Comparison of ENCODE assay signal across 19 mouse cellular contexts in genomic region chr1:74139415-74139814, GRCm38 (mm10). TPM values are rescaled to one million over a fixed set of nuclear protein-coding genes. Genes with fewer than 3 reads are reported as not detected.
DNase-seq lines count a peak whose midpoint lies in the region; ATAC-seq and TF ChIP-seq lines count a peak whose summit lies in the region.
"Had no signal": no experiment of that assay in that cellular context is flagged by ENCODE, and none has a peak within 500 bp of the region (broad histone marks: within the 10 kb centered on the region; RNA-seq: fewer than 3 reads in every experiment).

No protein-coding gene starts in this region.

- TF ChIP-seq EP300 in heart, adult 2 months (IDR thresholded peaks at IDR 0.05; ENCODE audit: insufficient read depth, low read depth, low read length): no peak
- no peak for TF ChIP-seq EP300 in MEL (IDR thresholded peaks at IDR 0.05; ENCODE audit: low read depth in 1 of 2, low read length in 2 of 2)

- H3K4me1 ChIP-seq in heart, adult 2 months (ENCODE audit: control insufficient read depth, insufficient read depth, low read length): no peaks in the 10 kb centered on the region
- no peaks in the 10 kb centered on the region for H3K4me1 ChIP-seq in lung, adult 2 months (ENCODE audit: control insufficient read depth, insufficient read depth, low read length)
- H3K4me1 ChIP-seq in MEL (ENCODE audit: control insufficient read depth in 1 of 2, insufficient read depth in 2 of 2, low read length in 2 of 2): peaks cover 0 to 12% of the 10 kb centered on the region in 2 experiments; a peak in 2 of 4 replicates
- H3K4me1 ChIP-seq: embryonic facial prominence, embryonic 15.5 days; hindbrain, embryonic 13.5 days had no signal

- intact Hi-C loops in heart, adult 2 months (cut with DNase I): no loop called here
- intact Hi-C loops in gastrocnemius, postnatal 14 days (cut with DNase I; ENCODE audit: low total_unique reads): no loop called here

- no peak overlapping the region for H3K4me3 ChIP-seq in heart, adult 2 months
- no peak overlapping the region for H3K4me3 ChIP-seq in lung, adult 2 months (replicated peaks; ENCODE audit: extremely low read depth, low read depth, low read length)
- H3K4me3 ChIP-seq in MEL (ENCODE audit: control insufficient read depth in 1 of 2, insufficient read depth in 1 of 2, low read depth in 2 of 2, low read length in 2 of 2): no peak overlapping the region
- H3K4me3 ChIP-seq: embryonic facial prominence, embryonic 15.5 days; hindbrain, embryonic 13.5 days had no signal

- DNase-seq in heart, adult 2 months: no peak
- no peak for DNase-seq in heart, adult 8-10 months (ENCODE audit: low spot score)
- DNase-seq in lung, adult 2 months: no peak
- DNase-seq in lung, postnatal 4 days: no peak
- DNase-seq in MEL (ENCODE audit: low read depth, low spot score): no peak
- no peak for DNase-seq in cerebellum, adult 8-10 months
- no peak for DNase-seq in gastrocnemius, postnatal 14 days
- DNase-seq: adrenal gland, postnatal 10 days; cerebellum, adult 9-10 months; kidney, postnatal 25 days; thymus, postnatal 25 days had no signal

- 56% methylated on average over 3 of the region's 3 CpGs for WGBS in heart, adult 2 months
- 59% methylated on average over 3 of the region's 3 CpGs for WGBS in lung, adult 2 months

- TF ChIP-seq POLR2A in heart, adult 2 months (IDR thresholded peaks at IDR 0.05; ENCODE audit: insufficient read depth, low read depth, low read length): no peak
- TF ChIP-seq POLR2A in lung, adult 2 months (IDR thresholded peaks at IDR 0.05; ENCODE audit: borderline replicate concordance, extremely low read depth, low read depth, low read length): no peak
- TF ChIP-seq POLR2A in MEL (IDR thresholded peaks at IDR 0.05; ENCODE audit: control insufficient read depth in 1 of 2, insufficient read depth in 1 of 2, low read depth in 1 of 2, low read length in 2 of 2, poor library complexity in 1 of 2): no peak

- no peak overlapping the region for H3K27ac ChIP-seq in heart, adult 2 months
- H3K27ac ChIP-seq in MEL (ENCODE audit: control insufficient read depth, low read depth, low read length): no peak overlapping the region
- H3K27ac ChIP-seq: embryonic facial prominence, embryonic 15.5 days; hindbrain, embryonic 13.5 days had no signal

- no peaks in the 10 kb centered on the region for H3K9me3 ChIP-seq in MEL (replicated peaks; ENCODE audit: insufficient read depth, low read length)
- H3K9me3 ChIP-seq: embryonic facial prominence, embryonic 15.5 days; hindbrain, embryonic 13.5 days had no signal

- ATAC-seq in neutrophil, adult 5-6 weeks (ENCODE audit: extremely low read depth, insufficient number of reproducible peaks, low FRiP score, poor library complexity, severe bottlenecking): 0 out of 2 replicates have a peak, but pooled peaks have one; percentile 34
- ATAC-seq: forebrain, embryonic 16.5 days; midbrain, embryonic 16.5 days had no signal

- peak; percentile 69 for TF ChIP-seq CTCF in heart, adult 2 months (IDR thresholded peaks at IDR 0.05)
- 0 out of 2 replicates have a peak, but pooled peaks have one; percentile 4 for TF ChIP-seq CTCF in lung, adult 2 months (IDR thresholded peaks at IDR 0.05; ENCODE audit: insufficient read depth, low read length)
- TF ChIP-seq CTCF in MEL (IDR thresholded peaks at IDR 0.05 in 2 of 3, conservative IDR thresholded peaks at IDR 0.05 in 1 of 3; ENCODE audit: control insufficient read depth in 1 of 3, insufficient read depth in 1 of 3, low read depth in 2 of 3, low read length in 3 of 3, poor library complexity in 1 of 3, severe bottlenecking in 1 of 3): peak in 2 of 3 experiments; percentile 25 to 51; a peak in 4 of 6 replicates

- H3K79me2 ChIP-seq in heart, adult 2 months (replicated peaks; ENCODE audit: control insufficient read depth, insufficient read depth, low read length): no peaks in the 10 kb centered on the region
- H3K79me2 ChIP-seq in MEL (ENCODE audit: control insufficient read depth, insufficient read depth, low read length, poor library complexity): no peaks in the 10 kb centered on the region

- TF ChIP-seq RAD21 in MEL (IDR thresholded peaks at IDR 0.05; ENCODE audit: low read depth, low read length): no peak; the same call in 1 of the 2 replicates

- H3K27me3 ChIP-seq in heart, adult 2 months (ENCODE audit: control insufficient read depth, insufficient read depth, low read length): no peaks in the 10 kb centered on the region
- no peaks in the 10 kb centered on the region for H3K27me3 ChIP-seq in MEL (ENCODE audit: control insufficient read depth in 1 of 2, insufficient read depth in 2 of 2, low read length in 2 of 2)
- H3K27me3 ChIP-seq: embryonic facial prominence, embryonic 15.5 days; hindbrain, embryonic 13.5 days had no signal

- H3K9ac ChIP-seq in heart, adult 2 months (ENCODE audit: low read depth, low read length): no peak overlapping the region
- H3K9ac ChIP-seq in MEL (ENCODE audit: control insufficient read depth, low read depth, low read length, poor library complexity, severe bottlenecking): no peak overlapping the region
- H3K9ac ChIP-seq: embryonic facial prominence, embryonic 15.5 days; hindbrain, embryonic 13.5 days had no signal

- no peaks in the 10 kb centered on the region for H3K36me3 ChIP-seq in heart, adult 2 months (ENCODE audit: control insufficient read depth, insufficient read depth, low read length)
- H3K36me3 ChIP-seq in MEL (ENCODE audit: control insufficient read depth in 1 of 2, insufficient read depth in 2 of 2, low read length in 2 of 2): 0 out of 4 replicates have a peak, but pooled peaks cover 0 to 2% of the 10 kb centered on the region in 2 experiments
- H3K36me3 ChIP-seq: embryonic facial prominence, embryonic 15.5 days; hindbrain, embryonic 13.5 days had no signal

TF ChIP-seq in MEL, 35 proteins besides CTCF, POLR2A, EP300 and RAD21:
- TF ChIP-seq CHD1 (IDR thresholded peaks at IDR 0.05; ENCODE audit: low read depth, low read length) (no peak), MAZ (IDR thresholded peaks at IDR 0.05; ENCODE audit: low read depth, low read length) (no peak), ZNF384 (IDR thresholded peaks at IDR 0.05; ENCODE audit: low read depth, low read length) (peak; percentile 47; the same call in 1 of the 2 replicates), ZKSCAN1 (IDR thresholded peaks at IDR 0.05; ENCODE audit: low read depth, low read length) (no peak), SMC3 (IDR thresholded peaks at IDR 0.05; ENCODE audit: low read depth, low read length) (peak; percentile 3; the same call in 1 of the 2 replicates), MAX (IDR thresholded peaks at IDR 0.05; ENCODE audit: low read length) (no peak)

RNA-seq across cellular contexts. Expression of gene Rufy4, which starts 14.1 kb away (rescaled TPM):
- 1 to 10 TPM; 1.1 to 1.2 TPM for total RNA-seq in heart, adult 2 months (2021)
- 0.59 and 1.0 TPM in 2 replicates for polyA plus RNA-seq in heart, adult 2 months (2012; rRNA removed)
- 1 to 10 TPM in 3 of 4 experiments, under 1 TPM in 1; 0.52 to 1.8 (median 1.3) TPM for total RNA-seq in heart, adult 8-10 months (2022)
- polyA plus RNA-seq in lung, adult 2 months (2012; rRNA removed): 1.4 and 1.6 TPM in 2 replicates
- 0.04 TPM in 1 of 2 replicates, not detected in the other for total RNA-seq in MEL (2012; rRNA removed)
- polyA plus RNA-seq in MEL (2012; ENCODE audit: insufficient read depth in 1 of 2, insufficient read length in 2 of 2, low read depth in 1 of 2, low replicate concordance in 2 of 2, missing spikeins in 1 of 2): under 1 TPM in 1 of 2 experiments, not detected in 1; 0.10 TPM
- total RNA-seq in neutrophil, adult 5-6 weeks (2017): 31.9 and 35.6 TPM in 2 replicates
- under 1 TPM in 1 of 2 experiments, not detected in 1; 0.09 TPM for total RNA-seq in gastrocnemius, postnatal 14 days (2021)
- total RNA-seq: left cerebral cortex, adult 8-10 months had no signal
- polyA plus RNA-seq: liver, embryonic 16.5 days had no signal

RNA-seq across cellular contexts. Expression of gene Cxcr2, which starts 14.4 kb away (rescaled TPM):
- under 1 TPM; 0.14 to 0.52 TPM for total RNA-seq in heart, adult 2 months (2021)
- 0.82 and 1.3 TPM in 2 replicates for polyA plus RNA-seq in heart, adult 2 months (2012; rRNA removed)
- total RNA-seq in heart, adult 8-10 months (2022): under 1 TPM in 2 of 4 experiments, not detected in 2; 0.23 to 0.44 TPM
- polyA plus RNA-seq in lung, adult 2 months (2012; rRNA removed): 3.2 and 6.4 TPM in 2 replicates
- total RNA-seq in MEL (2012; rRNA removed): 0.92 and 1.7 TPM in 2 replicates
- under 1 TPM in 1 of 2 experiments, not detected in 1; 0.11 TPM for polyA plus RNA-seq in MEL (2012; ENCODE audit: insufficient read depth in 1 of 2, insufficient read length in 2 of 2, low read depth in 1 of 2, low replicate concordance in 2 of 2, missing spikeins in 1 of 2)
- 1,102 and 1,145 TPM in 2 replicates for total RNA-seq in neutrophil, adult 5-6 weeks (2017)
- total RNA-seq in gastrocnemius, postnatal 14 days (2021): not detected

RNA-seq across cellular contexts. Expression of gene Tns1, which starts 15.2 kb away (rescaled TPM):
- total RNA-seq in heart, adult 2 months (2021): 100 to 1,000 TPM; 629 to 748 TPM
- 329 and 365 TPM in 2 replicates for polyA plus RNA-seq in heart, adult 2 months (2012; rRNA removed)
- 100 to 1,000 TPM; 733 to 828 (median 798) TPM for total RNA-seq in heart, adult 8-10 months (2022)
- 781 and 1,078 TPM in 2 replicates for polyA plus RNA-seq in lung, adult 2 months (2012; rRNA removed)
- not detected in 2 replicates for total RNA-seq in MEL (2012; rRNA removed)
- under 1 TPM in 1 of 2 experiments, not detected in 1; 0.11 TPM for polyA plus RNA-seq in MEL (2012; ENCODE audit: insufficient read depth in 1 of 2, insufficient read length in 2 of 2, low read depth in 1 of 2, low replicate concordance in 2 of 2, missing spikeins in 1 of 2)
- 7.6 and 8.0 TPM in 2 replicates for total RNA-seq in neutrophil, adult 5-6 weeks (2017)
- total RNA-seq in gastrocnemius, postnatal 14 days (2021): 100 to 1,000 TPM; 176 to 217 TPM

RNA-seq across cellular contexts. Expression of gene Cxcr1, which starts 55.0 kb away (rescaled TPM):
- total RNA-seq in heart, adult 2 months (2021): not detected
- not detected in 2 replicates for polyA plus RNA-seq in heart, adult 2 months (2012; rRNA removed)
- not detected for total RNA-seq in heart, adult 8-10 months (2022)
- 0.43 and 1.5 TPM in 2 replicates for polyA plus RNA-seq in lung, adult 2 months (2012; rRNA removed)
- total RNA-seq in MEL (2012; rRNA removed): not detected in 2 replicates
- polyA plus RNA-seq in MEL (2012; ENCODE audit: insufficient read depth in 1 of 2, insufficient read length in 2 of 2, low read depth in 1 of 2, low replicate concordance in 2 of 2, missing spikeins in 1 of 2): not detected
- total RNA-seq in neutrophil, adult 5-6 weeks (2017): 16.7 and 20.0 TPM in 2 replicates
- total RNA-seq in gastrocnemius, postnatal 14 days (2021): not detected
- total RNA-seq: adrenal gland, postnatal 10 days; left cerebral cortex, adult 8-10 months had no signal
- polyA plus RNA-seq: embryonic facial prominence, embryonic 15.5 days; forebrain, embryonic 16.5 days; heart, embryonic 11.5 days; hindbrain, embryonic 13.5 days; midbrain, embryonic 16.5 days had no signal

Comparison
In these comparisons a context has a peak if more than half of its experiments do, and no peak if none do; other contexts are left out.
1. CTCF ChIP-seq: peak in every context shown above with its lines; median percentile 69 in heart, adult 2 months; 38 in MEL; 4 in lung, adult 2 months.
2. RNA of gene Rufy4, which starts 14.1 kb away (total RNA-seq): 31.9 to 35.6 TPM in neutrophil, adult 5-6 weeks; 0.52 to 1.8 TPM in heart, adult 8-10 months, 1.1 to 1.2 TPM in heart, adult 2 months, 0.09 TPM in gastrocnemius, postnatal 14 days and 0.04 TPM in MEL; every median in the first group is over 10 times any median in the second.
3. RNA of gene Cxcr2, which starts 14.4 kb away (total RNA-seq): 1,102 to 1,145 TPM in neutrophil, adult 5-6 weeks; 0.92 to 1.7 TPM in MEL, 0.14 to 0.52 TPM in heart, adult 2 months, 0.23 to 0.44 TPM in heart, adult 8-10 months and not detected in gastrocnemius, postnatal 14 days; every median in the first group is over 100 times any median in the second.
4. RNA of gene Tns1, which starts 15.2 kb away (total RNA-seq): 733 to 828 TPM in heart, adult 8-10 months, 629 to 748 TPM in heart, adult 2 months and 176 to 217 TPM in gastrocnemius, postnatal 14 days; 7.6 to 8.0 TPM in neutrophil, adult 5-6 weeks and not detected in MEL; every median in the first group is over 10 times any median in the second.